Mouse (Mus musculus) megakaryocyte, embryonic 14.5 days (primary cell): ENCODE measurements around the gene Cracr2b. TPM values are rescaled to one million over a fixed set of nuclear protein-coding genes. Genes with fewer than 3 reads are reported as not detected.

Experiments used
- H3K27me3 ChIP-seq: replicated peaks from 2 replicates; pipeline ENCODE3; 2012; ENCODE audit warnings: inconsistent platforms
- H3K36me3 ChIP-seq: replicated peaks from 2 replicates; pipeline ENCODE3; 2012; ENCODE audit warnings: low read length, inconsistent platforms, mixed read lengths
- H3K4me1 ChIP-seq: 2 replicates; pipeline ENCODE4 v1.6.1; 2012; ENCODE audit warnings: inconsistent platforms
- H3K4me3 ChIP-seq: replicated peaks from 2 replicates; pipeline ENCODE3; 2012; ENCODE audit warnings: moderate library complexity, mild to moderate bottlenecking, inconsistent platforms
- H3K9me3 ChIP-seq: 2 replicates; pipeline ENCODE4 v1.6.1; 2012; ENCODE audit warnings: inconsistent platforms
- FLI1 ChIP-seq: IDR thresholded peaks from 2 replicates; pipeline ENCODE4 v1.6.1; 2012; ENCODE audit warnings: low read length, inconsistent platforms, mixed read lengths
- GATA1 ChIP-seq: IDR thresholded peaks from 3 replicates; pipeline ENCODE4 v1.6.1; 2012; ENCODE audit warnings: mixed read lengths, low read length, inconsistent platforms, borderline replicate concordance
- polyA plus RNA-seq: library from polyadenylated mRNA; stranded (reverse); fragments of >175 nt; gene quantifications from 2 replicates; pipeline ENCODE4 v1.2.3, GENCODE M21; 2012; ENCODE audit warnings: low replicate concordance; ENCODE audit not compliant: insufficient read depth

The Cracr2b gene
- polyA plus RNA-seq, 1 experiment = 29.4 TPM

DNA sequence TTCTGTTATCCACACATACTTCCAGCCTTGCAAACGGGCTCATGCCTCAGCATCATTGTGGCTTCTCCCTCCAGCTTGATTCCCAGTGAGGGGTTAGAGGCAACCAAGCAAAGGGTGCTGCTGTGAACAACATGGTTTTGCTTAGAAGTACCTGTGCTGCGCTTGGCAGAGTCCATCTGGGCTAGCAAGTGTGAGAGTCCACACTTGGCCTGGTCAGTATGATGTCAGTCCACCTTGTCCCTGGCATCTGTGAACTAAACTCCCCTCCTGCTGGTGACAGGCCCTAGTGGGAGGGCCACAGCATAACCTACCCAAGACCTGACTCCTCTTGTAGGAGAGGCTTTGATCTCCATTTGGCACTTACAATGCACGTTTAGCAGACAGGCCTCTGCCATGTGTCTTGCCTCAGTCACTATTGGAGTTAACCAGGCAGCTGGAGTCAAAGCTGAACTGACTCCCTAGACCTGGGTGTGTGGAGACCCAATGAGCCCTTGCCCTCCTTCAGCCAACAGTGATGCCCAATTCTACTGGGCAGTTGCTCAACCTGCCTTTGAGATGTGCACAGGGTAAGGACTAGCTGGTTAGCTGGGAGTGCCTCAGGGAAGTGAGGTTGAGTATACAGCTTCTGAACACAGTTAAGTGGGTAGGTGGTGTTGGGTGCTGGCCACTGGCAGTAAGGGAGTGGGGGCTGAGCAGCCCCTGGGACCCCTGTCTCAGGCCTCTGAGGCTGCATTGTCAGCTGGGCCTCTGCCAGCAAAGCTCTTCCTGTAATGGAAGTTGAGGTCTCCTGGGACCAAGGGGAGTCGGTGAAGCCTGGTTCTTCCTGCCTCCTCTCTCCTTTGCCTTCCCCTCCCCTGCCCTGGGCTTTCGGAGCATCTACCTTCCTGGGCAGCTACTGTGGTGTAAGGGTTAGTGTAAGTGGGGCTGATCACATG, 23.6 kb downstream of the Cracr2b start:
- H3K4me1 ChIP-seq = peaks cover 91% of the 10 kb centered on the region
- TF ChIP-seq FLI1 (no peak), GATA1 (no peak)
- H3K9me3 ChIP-seq = no peaks in the 10 kb centered on the region
- peaks cover 90% of the 10 kb centered on the region for H3K36me3 ChIP-seq
- no peak overlapping the region for H3K4me3 ChIP-seq
- H3K27me3 ChIP-seq = no peaks in the 10 kb centered on the region

DNA sequence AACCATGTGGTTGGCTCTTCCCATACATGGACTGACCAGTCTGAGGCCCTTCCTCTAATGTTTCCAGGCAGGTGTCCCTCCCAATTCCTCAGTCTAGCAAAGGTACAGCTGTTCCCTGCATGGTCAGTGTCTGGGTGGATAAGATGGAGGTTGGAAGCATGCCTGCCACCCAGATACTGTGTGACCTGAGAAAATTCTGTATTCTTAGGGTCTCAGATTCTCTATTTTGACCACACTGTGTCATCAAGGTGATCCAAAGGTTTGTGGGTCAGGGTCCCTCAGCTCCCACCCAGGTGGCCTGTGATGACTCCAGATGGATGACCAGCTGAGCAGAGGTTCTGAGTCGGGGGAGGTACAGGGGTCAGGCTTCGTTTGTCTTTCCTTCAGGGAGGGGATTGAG, 24.3 kb downstream of the Cracr2b start:
- no peak for TF ChIP-seq GATA1
- no peak for TF ChIP-seq FLI1
- H3K36me3 ChIP-seq = peaks cover 93% of the 10 kb centered on the region
- H3K4me3 ChIP-seq = no peak overlapping the region
- no peaks in the 10 kb centered on the region for H3K27me3 ChIP-seq
- H3K4me1 ChIP-seq = peaks cover 91% of the 10 kb centered on the region
- no peaks in the 10 kb centered on the region for H3K9me3 ChIP-seq

DNA sequence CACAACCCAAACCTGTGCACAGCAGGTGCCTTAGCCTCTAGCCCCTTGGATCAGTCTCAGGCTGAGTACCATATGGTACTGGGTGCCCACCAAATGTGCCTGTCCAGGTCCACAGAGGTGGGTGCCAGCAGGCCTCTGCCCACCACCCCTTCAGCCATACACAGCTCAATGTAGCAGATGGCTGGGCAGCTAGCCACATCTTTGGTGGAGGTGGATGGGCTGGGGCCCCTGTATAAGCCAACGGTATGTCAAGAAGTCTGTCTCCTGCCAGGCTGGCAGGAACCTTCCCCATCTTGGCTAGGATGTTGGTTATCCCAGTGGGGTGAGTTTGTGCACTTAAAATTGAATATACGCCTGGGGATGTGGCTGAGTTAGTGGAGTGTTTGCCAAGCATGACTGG, 24.7 kb downstream of the Cracr2b start:
- TF ChIP-seq FLI1 (no peak), GATA1 (no peak)
- H3K36me3 ChIP-seq = peaks cover 96% of the 10 kb centered on the region
- no peaks in the 10 kb centered on the region for H3K9me3 ChIP-seq

DNA sequence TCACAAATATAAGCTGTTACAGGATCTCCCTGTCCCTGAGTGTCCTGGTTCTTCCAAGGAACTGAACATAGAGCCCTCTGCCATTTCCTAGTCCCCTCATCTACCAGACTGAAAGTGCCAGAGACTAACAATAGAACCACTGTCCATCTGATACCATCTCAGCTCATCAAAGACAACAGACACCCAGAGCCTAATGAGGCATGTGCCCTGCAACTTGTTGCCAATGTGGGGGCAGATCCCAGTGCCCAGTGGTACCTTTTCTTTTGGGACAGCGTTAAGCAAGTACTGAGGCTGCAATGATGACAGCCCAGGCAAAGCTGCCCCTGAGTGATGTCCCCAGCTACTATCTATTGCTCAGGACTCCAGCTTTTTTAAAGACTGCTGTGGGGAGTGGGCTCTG, 25.3 kb downstream of the Cracr2b start:
- H3K36me3 ChIP-seq = peaks cover 99% of the 10 kb centered on the region
- peaks cover 90% of the 10 kb centered on the region for H3K4me1 ChIP-seq
- no peaks in the 10 kb centered on the region for H3K9me3 ChIP-seq
- H3K4me3 ChIP-seq = no peak overlapping the region
- no peaks in the 10 kb centered on the region for H3K27me3 ChIP-seq
- TF ChIP-seq FLI1 = no peak
- TF ChIP-seq GATA1 = no peak

More for the DNA sequence above, 24.7 kb downstream of the Cracr2b start:
- Histone ChIP-seq H3K4me1 (peaks cover 90% of the 10 kb centered on the region), H3K27me3 (no peaks in the 10 kb centered on the region), H3K4me3 (no peak overlapping the region)

DNA sequence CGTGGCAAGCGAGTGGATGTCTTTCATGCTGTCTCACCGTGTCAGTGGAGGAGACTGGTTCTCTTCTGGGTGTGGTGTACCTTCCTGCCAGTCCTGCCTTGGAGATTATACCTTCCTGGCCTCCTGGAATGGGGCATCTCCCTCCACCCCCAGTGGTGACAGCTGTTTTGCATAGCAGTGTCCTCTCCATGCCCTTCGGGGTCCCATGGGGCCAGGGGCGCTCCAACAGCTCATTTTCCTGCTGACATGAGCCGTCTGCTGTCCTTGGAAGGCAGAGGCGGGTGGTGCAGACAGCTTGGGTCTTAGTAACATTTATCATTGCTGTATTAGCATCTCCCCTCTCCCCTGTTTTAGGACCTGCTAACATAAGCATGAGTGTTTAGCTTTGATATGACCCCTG, 26.2 kb downstream of the Cracr2b start:
- Histone ChIP-seq H3K36me3 (peaks cover 99% of the 10 kb centered on the region), H3K27me3 (no peaks in the 10 kb centered on the region), H3K9me3 (no peaks in the 10 kb centered on the region), H3K4me3 (no peak overlapping the region), H3K4me1 (peaks cover 89% of the 10 kb centered on the region)
- no peak for TF ChIP-seq FLI1
- no peak for TF ChIP-seq GATA1

DNA sequence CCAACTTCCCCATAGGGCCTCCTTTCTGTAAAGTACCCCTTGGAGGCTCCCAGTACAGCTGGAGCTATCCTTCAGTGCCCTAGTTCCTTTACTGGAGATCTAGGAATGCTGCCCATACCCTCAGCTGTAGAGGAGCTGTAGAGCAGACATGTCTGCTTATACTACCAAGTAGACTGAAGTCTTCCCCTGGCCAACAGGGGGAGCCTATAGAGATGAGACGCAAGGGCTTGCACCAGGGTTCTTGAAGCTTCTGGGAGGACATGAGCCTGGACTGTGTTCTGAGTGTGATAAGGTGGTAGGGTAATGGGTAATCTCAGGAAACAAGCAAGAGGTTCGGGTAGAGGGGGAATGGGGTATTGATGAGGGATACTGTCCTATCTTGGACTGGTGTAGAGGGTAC, 30.3 kb downstream of the Cracr2b start:
- peaks cover 99% of the 10 kb centered on the region for H3K36me3 ChIP-seq
- H3K27me3 ChIP-seq = no peaks in the 10 kb centered on the region
- H3K9me3 ChIP-seq = no peaks in the 10 kb centered on the region
- H3K4me1 ChIP-seq = peaks cover 56% of the 10 kb centered on the region
- H3K4me3 ChIP-seq = no peak overlapping the region
- TF ChIP-seq GATA1 (no peak), FLI1 (no peak)

DNA sequence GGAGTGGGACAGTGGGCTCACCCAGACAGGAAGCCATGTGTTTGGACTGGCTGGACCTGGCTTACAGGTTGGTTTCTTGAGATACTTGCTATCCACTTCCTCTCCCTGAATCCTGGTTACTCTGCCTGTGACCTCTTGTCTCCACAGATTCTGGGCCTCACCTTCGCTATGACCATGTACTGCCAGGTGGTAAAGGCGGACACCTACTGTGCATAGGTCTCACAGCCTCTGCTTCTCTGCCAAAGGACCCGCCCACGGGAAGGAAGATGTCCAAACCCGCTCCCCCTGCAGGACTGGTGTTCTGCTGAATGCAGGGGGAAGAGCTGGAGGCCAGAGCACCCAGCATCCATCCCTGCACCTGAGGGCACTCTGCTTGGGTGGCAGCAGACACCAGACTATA, 31.8 kb downstream of the Cracr2b start:
- H3K9me3 ChIP-seq = no peaks in the 10 kb centered on the region
- H3K4me3 ChIP-seq = no peak overlapping the region
- H3K36me3 ChIP-seq = peaks cover 99% of the 10 kb centered on the region
- no peak for TF ChIP-seq GATA1
- no peak for TF ChIP-seq FLI1
- peaks cover 49% of the 10 kb centered on the region for H3K4me1 ChIP-seq
- no peaks in the 10 kb centered on the region for H3K27me3 ChIP-seq

DNA sequence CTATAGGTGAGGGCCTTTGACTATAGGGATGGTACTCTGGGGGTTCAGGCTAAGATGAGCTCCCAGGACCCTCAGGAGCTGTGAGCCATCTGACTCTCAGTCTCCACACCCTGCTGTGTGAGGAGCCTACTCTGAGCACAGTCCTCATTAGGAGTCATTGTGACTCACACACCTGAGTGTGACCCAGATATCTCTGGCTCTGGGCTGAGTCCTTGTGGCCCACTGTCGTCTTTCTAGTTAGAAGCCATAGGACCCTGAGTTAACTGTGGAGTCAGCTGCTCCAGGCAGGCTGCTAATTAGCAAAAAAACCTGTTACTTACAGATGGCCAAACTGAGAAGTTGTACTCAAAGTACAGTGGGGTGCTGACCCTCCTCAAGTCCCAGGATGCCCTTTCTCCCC, 32.8 kb downstream of the Cracr2b start:
- Histone ChIP-seq H3K4me1 (peaks cover 47% of the 10 kb centered on the region), H3K27me3 (no peaks in the 10 kb centered on the region), H3K9me3 (no peaks in the 10 kb centered on the region), H3K36me3 (peaks cover 100% of the 10 kb centered on the region), H3K4me3 (no peak overlapping the region)
- TF ChIP-seq GATA1 = no peak
- TF ChIP-seq FLI1 = no peak

DNA sequence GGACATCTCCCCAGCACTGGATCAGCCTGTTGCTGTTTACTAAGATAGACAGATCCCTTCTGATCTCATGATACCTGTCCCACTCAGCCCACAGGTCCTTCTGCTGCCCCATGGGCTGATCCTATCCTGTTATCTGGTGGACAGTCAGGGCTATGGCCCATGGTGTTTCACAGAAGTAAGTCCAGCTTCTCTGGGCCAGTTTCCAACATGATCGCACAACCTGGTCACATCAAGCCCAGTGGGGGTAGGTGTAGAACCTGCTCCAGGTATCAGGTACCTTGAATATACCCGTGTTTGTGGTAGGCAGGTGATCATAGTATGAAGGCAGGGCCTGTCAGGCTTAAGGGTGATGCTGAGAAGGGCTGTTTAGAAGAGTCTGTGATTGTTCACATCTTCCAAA, 34.5 kb downstream of the Cracr2b start:
- H3K4me3 ChIP-seq = no peak overlapping the region
- no peaks in the 10 kb centered on the region for H3K27me3 ChIP-seq
- peaks cover 34% of the 10 kb centered on the region for H3K4me1 ChIP-seq
- H3K36me3 ChIP-seq = peaks cover 100% of the 10 kb centered on the region
- TF ChIP-seq GATA1 = no peak
- TF ChIP-seq FLI1 = no peak
- H3K9me3 ChIP-seq = no peaks in the 10 kb centered on the region

DNA sequence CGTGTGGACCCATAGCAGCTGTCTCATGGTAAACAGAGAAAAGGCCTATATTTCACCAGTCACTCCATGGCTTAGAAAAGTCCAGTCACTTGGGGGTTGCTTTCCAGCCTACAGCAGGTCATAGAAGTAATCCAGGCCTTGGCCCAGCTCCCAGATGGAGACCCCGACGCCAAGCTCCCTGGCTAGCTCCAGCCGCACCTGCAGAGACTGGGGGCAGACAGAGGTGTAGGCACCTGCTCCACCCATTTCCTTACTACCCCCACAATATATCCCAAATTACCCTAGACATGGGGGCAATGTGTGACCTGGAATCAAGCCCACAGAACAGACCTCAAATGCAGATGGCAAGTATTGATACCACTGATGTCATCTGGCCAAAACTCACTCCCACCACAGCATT, 35.0 kb downstream of the Cracr2b start:
- no peak for TF ChIP-seq FLI1
- no peak for TF ChIP-seq GATA1
- Histone ChIP-seq H3K36me3 (peaks cover 98% of the 10 kb centered on the region), H3K4me1 (peaks cover 28% of the 10 kb centered on the region), H3K4me3 (no peak overlapping the region), H3K9me3 (no peaks in the 10 kb centered on the region), H3K27me3 (no peaks in the 10 kb centered on the region)

DNA sequence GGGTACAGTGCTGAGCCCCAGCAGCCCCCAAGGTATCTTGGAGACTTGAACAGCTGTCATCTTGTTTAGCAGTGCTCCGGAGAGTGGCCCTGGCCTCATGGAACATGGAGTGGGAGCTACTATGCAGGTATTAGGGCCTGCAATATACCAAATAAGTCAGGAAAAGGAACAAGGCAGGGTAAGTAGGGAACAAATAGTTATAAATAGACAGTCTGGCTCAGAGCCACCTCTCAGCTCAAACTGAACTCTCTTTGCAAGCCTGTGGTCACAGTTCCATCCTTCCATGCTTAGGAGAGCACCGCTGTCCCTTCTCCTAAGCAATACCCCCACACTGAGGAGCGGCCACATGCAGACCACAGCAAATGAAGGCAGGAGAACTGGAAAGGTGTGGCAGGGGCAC, 36.7 kb downstream of the Cracr2b start:
- TF ChIP-seq FLI1 = no peak
- TF ChIP-seq GATA1 = no peak
- peaks cover 97% of the 10 kb centered on the region for H3K36me3 ChIP-seq
- peaks cover 19% of the 10 kb centered on the region for H3K4me1 ChIP-seq
- H3K4me3 ChIP-seq = no peak overlapping the region
- no peaks in the 10 kb centered on the region for H3K27me3 ChIP-seq
- no peaks in the 10 kb centered on the region for H3K9me3 ChIP-seq
